Mouse (Mus musculus) intestine, postnatal 0 days (tissue): ENCODE data around the gene Prr5l. TPM values are rescaled to one million over a fixed set of nuclear protein-coding genes. Genes with fewer than 3 reads are reported as not detected.
A peak's percentile ranks its signal among the peaks of the same experiment; 100 is the strongest.

Experiments
- ATAC-seq: fragments of 200-750 bp; cut with Nextera tagmentation; 2 replicates; pipeline ENCODE4 v1.8.0; 2017; ENCODE audit warnings: mild to moderate bottlenecking, moderate TSS enrichment, moderate library complexity
- H3K27ac ChIP-seq: fragments of 300-500 bp; sonication (generic); 2 replicates; pipeline ENCODE4 v1.5.1; 2014; ENCODE audit warnings: mild to moderate bottlenecking, low read depth, low read length, moderate library complexity
- H3K27me3 ChIP-seq: fragments of 300-500 bp; sonication (generic); replicated peaks from 2 replicates; pipeline ENCODE4 v1.6.1; 2014; ENCODE audit warnings: low read length, mixed read lengths; ENCODE audit not compliant: control insufficient read depth, insufficient read depth
- H3K36me3 ChIP-seq: fragments of 300-500 bp; sonication (generic); 2 replicates; pipeline ENCODE4 v1.6.1; 2014; ENCODE audit warnings: mild to moderate bottlenecking, moderate library complexity; ENCODE audit not compliant: control insufficient read depth, insufficient read depth
- H3K4me1 ChIP-seq: fragments of 300-500 bp; sonication (generic); replicated peaks from 2 replicates; pipeline ENCODE4 v1.6.1; 2014; ENCODE audit warnings: antibody characterized with exemption, low read length, mixed read lengths; ENCODE audit not compliant: control insufficient read depth, insufficient read depth
- H3K4me2 ChIP-seq: fragments of 300-500 bp; sonication (generic); replicated peaks from 2 replicates; pipeline ENCODE4 v1.6.1; 2014; ENCODE audit warnings: low read depth, mild to moderate bottlenecking, moderate library complexity
- H3K4me3 ChIP-seq: fragments of 300-500 bp; sonication (generic); 2 replicates; pipeline ENCODE4 v1.5.1; 2014; ENCODE audit warnings: low read depth, low read length
- H3K9ac ChIP-seq: fragments of 300-500 bp; sonication (generic); 2 replicates; pipeline ENCODE4 v1.6.1; 2014; ENCODE audit warnings: mild to moderate bottlenecking, low read depth, low read length
- H3K9me3 ChIP-seq: fragments of 300-500 bp; sonication (generic); 2 replicates; pipeline ENCODE4 v1.6.1; 2016; ENCODE audit warnings: mixed run types; ENCODE audit not compliant: control insufficient read depth
- CTCF ChIP-seq: sonication (generic); IDR thresholded peaks from 2 replicates; pipeline ENCODE4 v1.5.1; 2016; ENCODE audit warnings: low read depth, mild to moderate bottlenecking, control low read depth, antibody characterized with exemption, moderate library complexity
- WGBS: fragments of 180-500 bp; shearing (Covaris S2); extraction: QIAGEN DNeasy Blood & Tissue Kit; methylation state at CpG from one replicate; pipeline ENCODE4 v1.1.7; 2014; 5-methylcytosine and 5-hydroxymethylcytosine counted together
- polyA plus RNA-seq: library from polyadenylated mRNA; unstranded; fragments of >200 nt; fragmentation: Nextera tagmentation; extraction: Ambion mirVana; gene quantifications from 2 replicates; pipeline ENCODE4 v1.2.1, GENCODE M21; 2015

Gene Prr5l
- polyA plus RNA-seq, 1 experiment from 2014 or later = 36.4 TPM

DNA sequence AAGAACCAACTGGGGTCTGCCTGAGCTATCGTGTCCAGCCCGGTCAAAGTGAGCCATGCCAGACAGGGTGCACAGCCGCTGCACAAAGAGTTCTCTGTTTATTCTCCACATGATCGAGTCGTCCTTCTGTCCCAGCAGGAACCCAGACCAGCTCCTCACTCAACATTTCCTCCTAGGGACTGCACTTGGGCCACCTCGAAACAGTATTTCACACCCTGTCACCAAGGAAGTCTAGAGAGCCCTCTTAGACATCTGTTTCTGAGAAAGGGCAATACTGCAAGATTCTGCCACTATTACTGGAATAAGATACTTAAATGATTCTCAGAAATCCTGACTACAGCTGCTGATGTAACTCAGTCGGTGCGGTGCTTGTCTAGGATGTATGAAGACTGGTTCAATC, 72.1 kb downstream of the Prr5l start:
- Histone ChIP-seq H3K4me1 (peaks cover 16% of the 10 kb centered on the region), H3K27ac (peak overlapping the region; percentile 79), H3K9me3 (no peaks in the 10 kb centered on the region), H3K36me3 (no peaks in the 10 kb centered on the region), H3K4me2 (peak overlapping the region; percentile 44; the same call in 1 of the 2 replicates), H3K9ac (no peak overlapping the region), H3K27me3 (no peaks in the 10 kb centered on the region), H3K4me3 (no peak overlapping the region)
- no peak for TF ChIP-seq CTCF
- no peak for ATAC-seq
- 35% methylated on average over 8 of the region's 8 CpGs for WGBS

DNA sequence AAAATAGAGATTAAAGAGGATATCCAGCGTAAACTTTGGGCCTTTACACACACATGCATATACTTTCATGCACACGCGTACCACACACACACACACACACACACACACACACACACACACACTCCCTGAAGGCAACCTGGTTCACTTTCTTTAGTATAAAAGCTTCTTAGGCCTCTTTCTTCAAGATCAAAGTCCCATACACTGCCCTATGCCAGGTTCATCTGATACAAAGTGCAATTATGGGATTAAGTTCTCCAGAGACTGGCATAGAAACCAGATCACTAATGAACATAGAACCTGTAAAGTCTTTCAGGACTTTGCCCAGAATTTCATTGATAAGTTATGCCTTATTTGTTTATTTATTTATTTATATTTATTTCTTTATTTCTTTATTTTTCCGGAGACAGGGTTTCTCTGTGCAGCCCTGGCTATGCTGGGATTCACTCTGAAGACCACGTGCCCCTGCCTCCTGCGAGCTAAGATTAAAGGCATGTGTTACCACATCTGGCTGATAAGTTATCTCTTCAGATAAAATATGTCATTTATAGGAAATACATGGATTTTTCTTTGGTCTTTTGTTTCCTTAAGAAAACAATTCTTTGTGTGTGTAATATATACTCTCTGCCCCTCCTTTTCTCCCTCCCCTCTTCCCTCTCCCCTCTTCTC, 73.1 kb downstream of the Prr5l start:
- ATAC-seq = peak; percentile 75
- no peaks in the 10 kb centered on the region for H3K9me3 ChIP-seq
- peaks cover 12% of the 10 kb centered on the region for H3K4me1 ChIP-seq
- peak overlapping the region; percentile 79 for H3K27ac ChIP-seq
- H3K9ac ChIP-seq = no peak overlapping the region
- H3K27me3 ChIP-seq = no peaks in the 10 kb centered on the region
- H3K36me3 ChIP-seq = no peaks in the 10 kb centered on the region
- H3K4me2 ChIP-seq = peak overlapping the region; percentile 44; the same call in 1 of the 2 replicates
- H3K4me3 ChIP-seq = no peak overlapping the region
- 43% methylated on average over 6 of the region's 6 CpGs for WGBS
- TF ChIP-seq CTCF = no peak

DNA sequence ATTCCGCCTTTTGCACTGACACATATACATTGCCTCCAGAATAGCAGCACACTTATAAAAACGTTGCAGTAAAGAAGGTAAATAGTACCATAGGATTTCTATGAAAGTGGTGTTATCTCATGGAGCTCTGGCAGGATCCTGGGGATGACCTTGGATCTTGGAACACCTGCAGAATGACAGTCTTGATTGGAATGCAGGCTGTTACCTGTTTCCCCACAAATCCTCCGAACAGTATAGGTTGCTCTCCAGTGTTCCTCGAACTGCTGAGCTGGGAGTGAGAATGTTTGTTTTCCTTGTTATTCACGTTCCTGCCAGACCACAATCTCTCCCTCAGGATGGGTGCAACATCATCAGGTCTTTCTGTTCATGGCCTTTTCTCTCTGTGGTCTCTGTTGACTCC, 75.1 kb downstream of the Prr5l start:
- Histone ChIP-seq H3K9ac (no peak overlapping the region), H3K9me3 (no peaks in the 10 kb centered on the region), H3K27ac (peak overlapping the region; percentile 57; the same call in 1 of the 2 replicates), H3K4me2 (no peak overlapping the region), H3K36me3 (no peaks in the 10 kb centered on the region), H3K4me3 (no peak overlapping the region), H3K27me3 (no peaks in the 10 kb centered on the region), H3K4me1 (peaks cover 11% of the 10 kb centered on the region)
- peak; percentile 14 for ATAC-seq
- TF ChIP-seq CTCF = no peak
- 30% methylated on average over 5 of the region's 5 CpGs for WGBS

DNA sequence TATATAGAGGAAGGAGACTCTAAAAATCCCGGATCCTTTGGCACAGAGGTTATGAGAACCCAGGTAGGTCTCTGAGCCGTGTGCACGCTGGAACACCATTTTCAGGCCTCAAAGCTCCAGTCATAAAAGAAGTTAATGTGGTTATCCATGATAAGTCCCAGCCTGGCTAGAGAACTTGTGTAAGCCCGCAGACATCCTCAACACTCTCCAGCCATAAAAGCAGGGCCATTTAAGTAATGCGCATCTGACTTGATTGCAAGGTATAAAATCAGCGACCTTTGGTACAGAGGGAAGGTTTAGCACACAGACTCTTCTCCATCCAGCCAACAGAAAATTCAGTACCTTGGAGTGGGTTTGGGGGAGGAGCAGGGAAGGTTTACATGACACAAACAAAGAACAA, 80.6 kb downstream of the Prr5l start:
- H3K4me3 ChIP-seq = no peak overlapping the region
- no peak overlapping the region for H3K4me2 ChIP-seq
- H3K9me3 ChIP-seq = no peaks in the 10 kb centered on the region
- H3K27me3 ChIP-seq = no peaks in the 10 kb centered on the region
- 45% methylated on average over 6 of the region's 6 CpGs for WGBS
- no peak for TF ChIP-seq CTCF
- no peaks in the 10 kb centered on the region for H3K36me3 ChIP-seq
- no peaks in the 10 kb centered on the region; the same call in 1 of the 2 replicates for H3K4me1 ChIP-seq
- H3K27ac ChIP-seq = no peak overlapping the region
- no peak overlapping the region for H3K9ac ChIP-seq
- peak; percentile 52 for ATAC-seq

DNA sequence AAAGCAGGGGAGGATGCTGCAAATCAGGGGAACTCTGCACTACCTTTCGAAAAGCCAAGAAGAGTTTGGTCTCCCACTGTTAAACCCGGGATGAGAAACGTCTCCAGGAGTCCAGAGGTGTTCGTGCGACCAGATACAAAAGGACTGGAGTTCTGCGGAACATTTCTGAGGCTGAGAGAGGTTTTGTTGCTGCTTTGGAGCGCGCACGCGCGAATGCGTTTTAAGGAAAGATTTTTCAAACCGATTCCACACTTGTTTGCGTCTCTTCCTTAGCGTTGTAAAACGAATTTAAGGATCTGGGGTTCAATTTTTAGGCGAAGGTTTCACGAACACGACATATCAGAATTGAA, 85.0 kb downstream of the Prr5l start:
- 0 out of 2 replicates have a peak, but pooled peaks cover 5% of the 10 kb centered on the region for H3K27me3 ChIP-seq
- peaks cover 3% of the 10 kb centered on the region for H3K4me1 ChIP-seq
- H3K4me3 ChIP-seq = peak overlapping the region; percentile 57
- no peaks in the 10 kb centered on the region for H3K36me3 ChIP-seq
- peak overlapping the region; percentile 74 for H3K27ac ChIP-seq
- ATAC-seq = no peak
- no peak for TF ChIP-seq CTCF
- H3K9ac ChIP-seq = peak overlapping the region; percentile 62
- peak overlapping the region; percentile 87 for H3K4me2 ChIP-seq
- H3K9me3 ChIP-seq = no peaks in the 10 kb centered on the region
- 3% methylated on average over 19 of the region's 19 CpGs for WGBS

DNA sequence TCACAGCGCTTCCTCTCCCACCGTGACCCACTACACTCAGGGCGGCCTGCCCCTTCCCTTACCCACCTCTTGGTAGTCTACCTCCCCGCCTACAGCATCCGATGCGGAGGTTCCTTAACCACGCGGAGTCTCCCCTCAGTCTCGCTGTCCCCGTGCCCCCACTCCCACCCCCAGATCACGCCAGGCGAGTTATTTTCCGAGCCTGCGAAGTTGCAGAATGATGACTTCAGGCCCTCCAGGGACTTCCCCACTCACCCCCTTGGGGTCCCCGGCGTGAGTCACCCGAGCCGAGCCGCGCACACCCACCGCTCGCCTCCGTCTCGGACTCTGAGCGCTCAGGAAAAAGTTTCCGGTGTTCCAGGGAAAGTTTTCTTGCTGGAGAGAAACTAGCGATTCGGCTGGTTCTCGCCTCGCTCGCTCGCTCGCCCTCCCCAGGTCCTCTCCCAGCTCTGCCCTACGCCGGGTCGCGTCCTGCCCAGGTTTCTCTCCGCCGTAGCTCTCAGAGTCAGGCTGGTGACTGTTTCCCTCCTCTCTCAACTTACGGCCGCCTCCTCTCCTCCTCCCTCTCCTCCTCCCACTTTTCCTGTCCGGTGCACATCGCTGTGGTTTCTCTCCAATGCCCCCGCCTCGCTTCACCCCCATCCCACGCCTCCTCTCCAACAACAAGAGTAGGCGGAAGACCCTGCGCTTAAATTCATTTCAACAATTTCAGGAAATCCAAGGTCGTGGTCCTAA, 85.5 kb downstream of the Prr5l start:
- peaks cover 3% of the 10 kb centered on the region for H3K4me1 ChIP-seq
- peak overlapping the region; percentile 74 for H3K27ac ChIP-seq
- peak overlapping the region; percentile 87 for H3K4me2 ChIP-seq
- H3K36me3 ChIP-seq = no peaks in the 10 kb centered on the region
- 0 out of 2 replicates have a peak, but pooled peaks have one; percentile 2 for TF ChIP-seq CTCF
- H3K9me3 ChIP-seq = no peaks in the 10 kb centered on the region
- H3K4me3 ChIP-seq = peak overlapping the region; percentile 57
- H3K27me3 ChIP-seq = 0 out of 2 replicates have a peak, but pooled peaks cover 5% of the 10 kb centered on the region
- peak overlapping the region; percentile 62 for H3K9ac ChIP-seq
- under 1% methylated on average over 49 of the region's 49 CpGs for WGBS
- ATAC-seq = peak; percentile 34; the same call in 1 of the 2 replicates
